Mouse (Mus musculus) c-Kit-positive CD71-negative TER-119-negative erythroid progenitor cells, embryonic 14.5 days (primary cell): ENCODE data around the gene Snrpa.
"Not testable (repeated sequence)": the region's sequence is repeated elsewhere in the genome, so short reads cannot be mapped to it uniquely, and the experiment has no call there.

Source experiments
- DNase-seq: peaks from one replicate; pipeline ENCODE4 v3.0.0-alpha.2; 2013; ENCODE audit warnings: low read depth

The Snrpa gene

GRCm38 (mm10) chr7:27195681-27196611 lies at the start of gene Snrpa, which contains the start of gene BC024978:
Snrpa (minus strand) TSS chr7:27196271.
BC024978 (plus strand) TSS chr7:27195781.
- DNase-seq, result peak; percentile 97

GRCm38 (mm10) chr7:27244088-27244487 lies 48.0 kb upstream of the Snrpa start:
- not testable (repeated sequence) for DNase-seq

GRCm38 (mm10) chr7:27243211-27243610 lies 47.1 kb upstream of the Snrpa start:
- DNase-seq, result no peak

GRCm38 (mm10) chr7:27238568-27238967 lies 42.5 kb upstream of the Snrpa start:
- no peak for DNase-seq

GRCm38 (mm10) chr7:27237527-27237926 lies 41.5 kb upstream of the Snrpa start:
- DNase-seq, result no peak

- DNase-seq, result no peak
Observed at GRCm38 (mm10) chr7:27235726-27236125, 39.7 kb upstream of the Snrpa start.

GRCm38 (mm10) chr7:27233300-27233699 lies 37.2 kb upstream of the Snrpa start:
- DNase-seq, result no peak

- DNase-seq, result peak; percentile 94
Observed at GRCm38 (mm10) chr7:27232781-27233281, 36.8 kb upstream of the Snrpa start, which contains the start of gene Coq8b. Coq8b (plus strand) TSS chr7:27233023.

GRCm38 (mm10) chr7:27231693-27232331 lies 35.7 kb upstream of the Snrpa start:
- no peak for DNase-seq

GRCm38 (mm10) chr7:27230781-27231180 lies 34.7 kb upstream of the Snrpa start:
- DNase-seq, result no peak

GRCm38 (mm10) chr7:27228865-27229264 lies 32.8 kb upstream of the Snrpa start:
- DNase-seq, result no peak

- DNase-seq, result peak; percentile 96
Observed at GRCm38 (mm10) chr7:27228281-27228821, 32.3 kb upstream of the Snrpa start, which contains the start of gene Itpkc. Itpkc (minus strand) TSS chr7:27228661.

GRCm38 (mm10) chr7:27227676-27228075 lies 31.6 kb upstream of the Snrpa start:
- DNase-seq, result no peak

GRCm38 (mm10) chr7:27227276-27227675 lies 31.2 kb upstream of the Snrpa start:
- DNase-seq, result no peak

- no peak for DNase-seq
Observed at GRCm38 (mm10) chr7:27224877-27225575, 29.0 kb upstream of the Snrpa start.

- DNase-seq, result no peak
Observed at GRCm38 (mm10) chr7:27222538-27222937, 26.5 kb upstream of the Snrpa start.

- no peak for DNase-seq
Observed at GRCm38 (mm10) chr7:27221939-27222338, 25.9 kb upstream of the Snrpa start.

- no peak for DNase-seq
Observed at GRCm38 (mm10) chr7:27219937-27220336, 23.9 kb upstream of the Snrpa start.

GRCm38 (mm10) chr7:27218586-27218985 lies 22.5 kb upstream of the Snrpa start:
- DNase-seq, result no peak

GRCm38 (mm10) chr7:27212626-27213025 lies 16.6 kb upstream of the Snrpa start:
- no peak for DNase-seq

- DNase-seq, result no peak
Observed at GRCm38 (mm10) chr7:27203730-27204449, 7.8 kb upstream of the Snrpa start.
